Mouse (Mus musculus): ENCODE measurements at regions not wholly inside any gene's neighbourhood (a gene's known extent, or its start where the extent isn't known, plus 50 kb on each side); places are given as distances from the start of the nearest gene placed in this dataset.
A peak's percentile ranks its signal among the peaks of the same experiment; 100 is the strongest.
"Not testable (repeated sequence)": the region's sequence is repeated elsewhere in the genome, so short reads cannot be mapped to it uniquely, and the experiment has no call there.

GRCm38 (mm10) chr6:140816359-140816758, 87.3 kb downstream of the Gm11077 start:
- no peak for DNase-seq

DNA sequence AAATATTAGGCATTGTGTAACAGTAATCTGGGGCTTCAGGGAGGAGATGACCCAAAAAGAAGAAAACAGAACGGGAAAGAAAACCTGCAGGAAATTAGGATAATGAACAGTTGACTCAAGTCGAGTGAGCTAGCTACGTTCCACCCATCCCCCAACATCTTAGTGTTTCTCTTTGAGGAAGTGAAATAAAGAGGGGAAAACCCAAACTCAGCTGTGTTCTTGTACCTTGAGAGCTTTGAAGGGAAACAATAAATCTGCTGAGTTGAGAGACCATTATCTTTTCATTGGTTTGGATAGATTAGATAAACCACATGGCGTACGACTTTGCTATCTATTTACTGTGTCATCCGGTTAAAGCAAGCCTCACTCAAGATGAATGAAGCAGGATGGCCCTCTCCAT, 87.7 kb downstream of the Gm11077 start:
- DNase-seq, result no peak

GRCm38 (mm10) chr6:140819451-140819878, 90.4 kb downstream of the Gm11077 start:
- DNase-seq, result peak; percentile 5

DNA sequence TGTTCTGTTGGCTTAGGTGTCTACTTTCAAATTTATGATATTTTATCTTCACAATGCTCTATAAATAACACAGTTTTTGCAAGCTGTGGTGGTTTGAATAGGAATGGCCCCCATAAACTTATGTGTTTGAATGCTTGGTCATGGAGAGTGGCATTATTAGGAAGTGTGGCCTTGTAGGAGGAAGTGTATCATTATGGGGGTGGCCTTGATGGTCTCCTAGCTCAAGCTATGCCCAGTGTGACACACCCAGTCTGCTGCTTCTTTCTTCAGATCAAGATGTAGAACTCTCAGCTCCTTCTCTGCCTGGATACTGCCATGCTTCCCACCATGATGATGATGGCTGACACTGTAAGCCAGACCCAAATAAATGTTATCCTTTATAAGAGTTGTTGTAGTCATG, 97.4 kb downstream of the Gm11077 start:
- no peak for DNase-seq

DNA sequence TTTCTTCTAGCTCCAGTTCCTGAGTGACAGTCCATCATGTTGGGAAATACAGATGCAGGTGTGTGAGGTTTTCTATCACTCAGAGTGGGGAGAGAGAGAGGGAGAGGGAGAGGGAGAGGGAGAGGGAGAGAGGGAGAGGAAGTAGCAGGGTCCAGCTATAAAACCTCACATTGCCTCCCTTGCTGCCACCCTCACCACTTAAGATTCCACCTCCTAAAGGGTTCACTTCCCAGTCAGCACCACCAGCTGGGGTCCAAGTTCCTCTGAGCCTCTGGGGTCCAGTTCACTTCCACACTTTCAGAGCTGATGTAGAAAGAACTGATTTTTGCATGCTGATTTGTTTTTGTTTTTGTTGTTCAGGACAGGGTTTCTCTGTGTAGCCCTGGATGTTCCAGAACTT, 98.6 kb downstream of the Gm11077 start:
- no peak for DNase-seq

DNA sequence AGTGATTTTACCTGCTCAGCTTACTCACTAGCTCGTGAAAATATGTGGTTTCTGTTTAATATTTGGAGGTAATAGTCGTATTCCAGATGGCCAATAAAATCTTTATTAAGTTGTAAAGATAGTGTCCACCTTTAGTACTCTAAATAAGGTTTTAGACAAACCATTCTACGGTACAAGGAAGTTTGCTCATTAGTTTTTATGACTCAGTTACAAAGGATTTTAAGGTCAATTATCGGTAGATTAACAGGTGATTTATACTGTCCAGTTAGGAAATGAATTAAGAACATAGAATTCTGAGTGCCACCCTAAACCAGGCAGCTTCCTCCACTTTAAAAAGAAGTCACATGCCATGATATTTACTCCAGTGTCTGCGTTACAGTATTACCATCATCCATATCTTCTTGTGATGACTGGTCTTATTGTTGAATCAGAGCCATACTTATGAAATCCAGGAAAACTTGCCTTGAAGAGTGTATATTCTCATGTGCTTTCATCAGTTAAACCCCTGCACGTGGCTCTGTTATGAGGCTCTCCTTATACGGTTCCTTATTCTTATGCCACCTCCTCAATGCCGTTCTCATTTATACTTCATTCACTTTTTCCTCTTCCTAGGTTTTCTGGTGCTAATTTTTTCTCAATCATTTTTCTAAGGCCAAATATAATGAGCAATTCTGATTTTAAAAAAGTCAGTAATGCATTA, 114.4 kb downstream of the Gm11077 start:
- DNase-seq, result no peak

GRCm38 (mm10) chr6:140847165-140847564, 118.1 kb downstream of the Gm11077 start:
- no peak for DNase-seq

GRCm38 (mm10) chr6:140852420-140852819, 123.3 kb downstream of the Gm11077 start:
- DNase-seq, result no peak

DNA sequence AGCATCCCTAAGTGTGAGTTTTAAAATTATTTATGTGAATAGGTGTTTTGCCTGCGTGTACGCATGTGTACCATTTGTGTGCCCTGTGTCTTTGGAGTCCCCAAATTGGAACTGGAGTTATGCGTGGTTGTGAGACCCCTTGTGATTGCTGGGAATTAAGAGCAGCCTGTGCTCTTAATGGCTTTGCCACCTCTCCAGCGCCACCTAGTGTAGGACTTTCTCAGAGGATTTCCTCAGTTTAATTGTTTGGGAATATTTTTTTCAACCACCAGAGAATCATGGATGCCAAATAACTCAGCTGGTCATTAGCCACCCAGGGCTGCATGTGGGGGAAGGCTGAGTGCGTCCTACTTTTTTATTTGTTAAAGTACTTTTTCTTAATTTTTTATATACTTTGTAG, 124.4 kb downstream of the Gm11077 start:
- DNase-seq, result peak; percentile 30

DNA sequence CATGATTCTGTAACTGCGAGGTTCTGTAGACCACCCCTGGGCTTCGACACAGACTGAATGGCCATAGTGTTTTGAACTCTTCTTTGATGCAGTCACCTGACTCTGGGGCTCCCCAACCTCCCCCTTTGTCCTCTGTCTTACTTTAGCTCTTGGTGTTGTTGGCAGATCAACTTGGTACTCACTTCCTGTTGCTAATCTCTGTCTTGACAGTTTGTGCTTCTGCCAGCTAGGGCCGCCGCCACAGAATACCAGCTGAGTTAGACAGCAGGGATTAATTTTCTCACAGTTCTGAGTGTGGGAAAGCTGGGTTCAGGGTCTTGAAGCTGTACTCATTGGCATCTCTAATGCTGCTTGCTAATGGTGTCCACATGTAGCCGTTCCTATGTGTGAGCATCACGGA, 125.6 kb downstream of the Gm11077 start:
- DNase-seq, result no peak

DNA sequence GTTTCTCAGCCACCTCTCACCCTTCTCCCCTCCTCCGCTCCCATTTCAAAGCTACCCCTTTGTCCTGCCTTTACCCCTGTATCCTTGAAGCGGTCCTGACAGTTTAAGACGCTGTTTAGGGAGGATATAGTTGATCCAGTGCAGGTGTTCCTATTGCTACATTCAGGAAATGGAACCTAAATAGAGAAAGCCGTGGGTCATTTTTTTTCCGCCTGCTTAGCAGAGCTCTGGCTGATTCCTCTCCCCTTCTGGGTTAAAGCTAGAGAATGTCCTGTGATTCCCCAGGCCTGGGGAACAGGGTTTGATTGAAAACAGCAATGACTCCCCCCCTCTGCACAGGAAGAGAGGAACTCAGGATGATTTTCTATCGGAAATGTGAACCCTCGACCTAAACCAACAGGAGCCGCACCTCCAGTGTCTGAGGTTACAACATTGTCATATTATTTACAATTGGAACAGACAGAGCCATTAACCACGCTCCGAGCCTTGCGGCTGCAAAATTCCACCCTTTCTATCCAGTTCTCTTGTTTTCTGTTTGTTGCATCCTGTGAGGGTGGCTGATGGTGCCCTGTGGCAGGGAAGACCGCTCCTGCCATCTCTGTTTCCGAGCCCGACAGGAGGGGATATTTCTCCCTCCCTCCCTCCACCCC, 127.5 kb downstream of the Gm11077 start:
- no peak for DNase-seq

GRCm38 (mm10) chr6:140857118-140857746, 128.1 kb downstream of the Gm11077 start:
- DNase-seq, result no peak

DNA sequence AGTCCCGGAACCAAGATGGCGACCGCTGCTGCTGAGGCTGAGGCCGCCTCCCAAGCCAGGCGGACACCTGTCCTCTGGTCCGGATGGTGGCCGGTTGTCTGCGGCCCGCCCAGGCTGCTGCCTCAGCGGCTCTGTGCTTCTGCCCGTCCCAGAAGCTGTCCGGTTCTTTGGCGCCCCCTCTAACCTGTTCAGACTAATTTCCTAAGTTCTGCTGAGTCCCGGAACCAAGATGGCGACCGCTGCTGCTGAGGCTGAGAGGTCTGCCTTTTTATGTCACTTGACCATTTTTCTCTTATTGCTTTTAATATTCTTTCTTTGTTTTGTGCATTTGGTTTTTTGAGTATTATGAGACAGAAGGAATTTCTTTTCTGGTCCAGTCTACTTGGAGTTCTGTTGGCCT, 140.4 kb downstream of the Gm11077 start:
- DNase-seq, result not testable (repeated sequence)

- no peak for DNase-seq
Observed at GRCm38 (mm10) chr6:140874831-140875230, 145.7 kb downstream of the Gm11077 start.

DNA sequence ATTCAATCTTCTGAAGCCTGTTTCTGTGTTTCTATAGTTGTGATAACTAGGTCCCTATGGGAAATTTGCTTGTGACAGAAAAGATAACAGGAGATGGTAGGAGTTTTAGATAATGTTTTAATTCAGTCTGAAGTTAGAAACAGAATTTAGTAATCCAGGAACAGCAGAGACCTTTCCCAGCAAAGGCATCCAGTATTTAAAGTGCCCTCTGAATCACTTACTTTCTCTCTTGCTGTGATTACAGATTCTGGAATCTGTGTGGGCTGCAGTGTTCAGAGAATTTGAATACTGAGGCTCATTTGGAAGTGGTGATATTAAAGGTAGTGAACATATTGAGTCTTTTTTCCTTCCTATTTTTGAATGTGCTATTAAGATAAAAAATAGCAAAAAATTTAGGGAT, 154.6 kb downstream of the Gm11077 start:
- no peak for DNase-seq

- no peak for DNase-seq
Observed at GRCm38 (mm10) chr6:140888610-140889009, 159.5 kb downstream of the Gm11077 start.

GRCm38 (mm10) chr6:140890060-140890459, 161.0 kb downstream of the Gm11077 start:
- no peak for DNase-seq

DNA sequence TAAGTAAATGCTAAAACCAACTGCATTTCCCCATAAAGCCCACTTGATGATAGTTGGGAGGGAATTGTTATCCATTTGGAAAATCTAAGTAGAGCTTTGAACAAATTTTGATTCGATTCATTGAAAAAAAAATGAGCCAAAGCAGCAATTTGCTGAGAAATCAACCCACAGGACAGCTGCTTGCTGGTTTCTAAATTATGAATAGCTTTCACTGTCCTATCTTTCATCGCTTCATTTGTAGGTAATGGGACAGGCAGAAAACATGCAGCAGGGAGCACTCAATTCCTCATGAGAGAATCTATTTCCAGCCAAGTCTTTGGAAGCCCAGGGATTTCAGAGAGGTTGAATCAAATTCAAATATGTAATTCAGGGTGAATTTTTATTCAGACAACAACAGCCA, 161.5 kb downstream of the Gm11077 start:
- no peak for DNase-seq

DNA sequence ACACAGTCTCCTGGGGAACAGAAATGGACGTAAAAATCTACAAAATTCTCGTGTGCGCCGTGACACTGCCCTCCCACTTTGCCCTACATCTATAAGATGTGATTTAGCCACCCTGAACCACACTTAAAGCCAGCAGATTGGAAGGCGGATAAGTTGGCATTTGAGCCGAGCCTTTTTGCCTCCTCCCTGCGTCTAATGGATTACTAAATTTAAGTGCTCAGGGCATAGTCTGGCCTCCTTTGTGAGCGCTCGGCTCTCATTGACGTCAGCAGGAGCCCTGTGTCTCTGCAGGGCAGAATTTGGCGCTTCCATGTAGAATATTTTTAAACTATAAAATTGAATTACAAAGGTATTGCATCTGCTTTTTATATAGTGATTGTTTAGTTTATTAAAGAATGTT, 165.4 kb downstream of the Gm11077 start:
- DNase-seq, result no peak

DNA sequence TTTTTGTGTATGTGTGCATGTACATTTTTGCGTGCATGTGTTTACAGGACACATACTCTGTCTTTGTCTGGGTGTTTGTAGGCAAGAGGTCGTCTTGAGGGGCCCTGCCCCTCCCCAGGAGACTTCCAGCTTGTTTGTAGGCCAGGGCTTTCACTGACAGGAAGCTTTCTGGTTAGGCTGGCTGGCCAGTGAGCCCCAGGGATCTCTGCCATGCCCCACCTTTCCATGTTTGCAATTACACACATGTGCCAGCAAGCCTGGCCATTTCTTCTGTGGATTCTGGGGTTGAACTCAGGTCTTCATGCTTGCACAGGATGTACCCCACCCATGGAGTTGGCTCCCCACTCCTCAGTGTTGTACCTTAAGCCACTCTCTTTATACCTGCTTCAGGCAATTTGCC, 166.4 kb downstream of the Gm11077 start:
- no peak for DNase-seq

DNA sequence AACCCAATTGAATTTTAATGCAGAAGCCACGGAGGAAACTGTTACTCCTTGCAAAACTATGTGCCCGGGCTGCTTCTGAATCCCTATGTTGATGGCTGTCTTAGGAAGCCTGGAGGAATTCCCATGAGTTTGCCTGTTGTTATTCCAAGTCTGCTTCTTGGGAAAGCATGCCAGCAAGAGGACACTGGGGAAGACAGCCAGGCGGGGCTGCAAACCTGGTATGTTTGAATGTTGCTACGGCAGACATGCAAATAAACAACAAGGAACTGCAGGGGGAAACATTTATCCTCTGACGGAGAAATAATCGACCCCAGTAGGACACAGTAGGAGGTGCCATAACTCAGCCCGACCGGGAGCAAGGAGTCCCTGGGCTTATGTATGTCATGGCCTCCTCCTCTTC, 168.0 kb downstream of the Gm11077 start:
- DNase-seq, result no peak

GRCm38 (mm10) chr6:140924319-140924981, 195.4 kb downstream of the Gm11077 start:
- DNase-seq, result peak; percentile 23

DNA sequence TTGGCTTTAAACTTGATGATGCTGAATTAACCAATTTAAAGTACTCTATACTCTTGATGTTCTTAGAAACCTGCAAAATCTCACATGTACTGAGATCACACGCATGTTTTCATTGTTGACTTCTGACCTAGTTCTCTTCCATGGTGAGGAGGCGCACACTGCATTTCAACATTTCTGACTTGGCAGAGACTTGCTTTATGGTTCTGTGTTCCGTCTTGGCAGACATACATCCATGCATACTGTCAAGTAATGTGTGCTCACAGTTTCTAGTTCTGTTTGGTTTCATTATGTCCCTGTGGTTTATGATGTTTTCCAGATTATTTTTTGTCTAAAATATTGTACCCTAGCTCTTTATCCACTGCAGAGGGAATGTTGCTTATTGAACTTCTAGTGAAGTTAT, 198.5 kb downstream of the Gm11077 start:
- no peak for DNase-seq

- DNase-seq, result no peak
Observed at GRCm38 (mm10) chr6:140934286-140934685, 205.2 kb downstream of the Gm11077 start.
